Comparison of ENCODE assay signal across 8 mouse cellular contexts in the genomic region with DNA sequence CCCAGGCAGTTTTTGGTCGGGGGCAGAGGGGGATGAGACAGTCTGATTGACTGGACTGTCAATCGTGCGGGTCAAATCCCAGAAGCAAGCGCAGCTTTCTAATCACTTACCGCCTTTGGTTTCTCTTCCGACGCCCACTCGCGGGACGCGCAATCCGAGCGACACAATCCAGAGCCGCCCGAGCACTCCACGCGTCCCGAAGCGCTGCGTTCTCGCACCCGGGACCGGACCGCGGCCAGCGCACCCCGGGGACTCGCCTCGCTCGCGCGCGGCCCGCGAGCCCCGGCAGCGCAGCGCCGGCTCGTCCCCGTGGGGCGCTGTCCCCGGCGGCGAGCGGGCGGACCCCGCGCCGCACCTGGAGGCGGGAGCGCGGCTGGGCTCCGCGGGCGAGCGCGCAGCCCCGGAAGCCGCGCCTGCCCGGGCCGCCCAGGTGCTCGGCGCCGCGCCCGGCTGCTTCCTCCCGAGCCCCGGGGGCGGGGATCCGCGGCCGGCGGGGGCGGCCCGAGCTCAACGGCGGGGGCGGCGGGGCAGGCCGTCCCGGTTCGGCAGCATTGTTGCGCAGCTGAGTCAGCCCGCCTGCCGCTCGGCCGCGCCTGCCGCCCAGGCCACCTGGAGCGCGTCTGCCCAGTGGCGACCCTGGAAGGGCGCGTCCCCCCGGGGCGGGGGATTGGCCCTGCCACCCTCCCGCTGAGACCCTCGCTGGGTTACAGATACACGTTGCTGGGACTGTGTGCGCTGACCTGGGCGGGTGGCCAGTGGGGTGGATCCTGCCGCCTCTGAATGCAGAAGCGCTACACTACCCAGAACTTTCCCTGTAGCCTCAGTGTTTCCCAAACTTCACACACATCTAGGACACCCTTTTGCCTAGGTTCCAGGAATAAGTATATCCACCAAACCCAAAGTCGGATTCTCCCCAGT. TPM values are rescaled to one million over a fixed set of nuclear protein-coding genes. Genes with fewer than 3 reads are reported as not detected.
DNase-seq lines count a peak whose midpoint lies in the region; ATAC-seq and TF ChIP-seq lines count a peak whose summit lies in the region.

A gene (minus strand): TSS at position 376 of the 918 bp plus-strand sequence.

- peak; percentile 84 for DNase-seq in Muller cell, postnatal 12 days (ENCODE audit: inconsistent ontology term)
- DNase-seq in cerebellum, postnatal 10 days = peak; percentile 50 to 66
- DNase-seq in gastrocnemius, adult 2 months = peak; percentile 71
- DNase-seq in left cerebral cortex, adult 8-10 months (ENCODE audit: low spot score in 2 of 2) = peak; percentile 39 to 53
- peak; percentile 17 for DNase-seq in retina, postnatal 7 days (ENCODE audit: low read depth, low spot score)
- peak; percentile 65 to 76 for DNase-seq in urinary bladder, adult 18-20 months (ENCODE audit: low spot score in 2 of 2)

- intact Hi-C loops in gastrocnemius, adult 2 months (cut with DNase I) = no loop called here

- ATAC-seq in hindbrain, embryonic 15.5 days (ENCODE audit: low FRiP score, low read depth) = peak; percentile 91

- no peaks in the 10 kb centered on the region for H3K36me3 ChIP-seq in hindbrain, embryonic 15.5 days
- H3K36me3 ChIP-seq in macrophage (ENCODE audit: inconsistent target) = no peaks in the 10 kb centered on the region

- H3K27ac ChIP-seq in gastrocnemius, adult 2 months = peak within 1 kb of the TSS; percentile 76
- peak within 1 kb of the TSS; percentile 57; the same call in 1 of the 2 replicates for H3K27ac ChIP-seq in hindbrain, embryonic 15.5 days (replicated peaks)
- H3K27ac ChIP-seq in macrophage = peak within 1 kb of the TSS; percentile 87

- no peaks in the 10 kb centered on the region for H3K9me3 ChIP-seq in hindbrain, embryonic 15.5 days

- under 1% methylated on average over 98 of the region's 106 CpGs for WGBS in hindbrain, embryonic 15.5 days
- under 1% methylated on average over 75 of the region's 106 CpGs for WGBS in macrophage (ENCODE audit: missing documents)

- H3K4me3 ChIP-seq in gastrocnemius, adult 2 months = peak within 1 kb of the TSS; percentile 76
- peak within 1 kb of the TSS; percentile 75 for H3K4me3 ChIP-seq in hindbrain, embryonic 15.5 days
- peak within 1 kb of the TSS; percentile 84 for H3K4me3 ChIP-seq in macrophage (ENCODE audit: inconsistent target)

- peaks cover 5% of the 10 kb centered on the region; the same call in 1 of the 2 replicates for H3K4me1 ChIP-seq in hindbrain, embryonic 15.5 days (replicated peaks)

- peaks cover 21% of the 10 kb centered on the region for H3K79me2 ChIP-seq in macrophage (ENCODE audit: inconsistent target)

- H3K9ac ChIP-seq in hindbrain, embryonic 15.5 days = peak within 1 kb of the TSS; percentile 64

- H3K4me2 ChIP-seq in hindbrain, embryonic 15.5 days = peak within 1 kb of the TSS; percentile 93

- TF ChIP-seq CTCF in gastrocnemius, adult 2 months (IDR thresholded peaks at IDR 0.05) = no peak

- H3K27me3 ChIP-seq in hindbrain, embryonic 15.5 days = no peaks in the 10 kb centered on the region

RNA-seq across cellular contexts. Expression of the gene that starts here (rescaled TPM):
- 1 to 10 TPM; 1.0 to 1.9 TPM for total RNA-seq in gastrocnemius, adult 2 months (2021)
- 5.3 and 7.8 TPM in 2 replicates for polyA plus RNA-seq in hindbrain, embryonic 15.5 days (2015; fragmentation: Nextera tagmentation; extraction: Ambion mirVana)
- 10 to 100 TPM; 71.7 to 79.5 (median 77.5) TPM for total RNA-seq in left cerebral cortex, adult 8-10 months (2022)
- 100 to 1,000 TPM in 4 of 26 experiments, 10 to 100 TPM in 21, 1 to 10 TPM in 1; 9.7 to 132 (median 42.9) TPM for total RNA-seq in macrophage (2018; cell fraction: chromatin; rRNA removed)
- total RNA-seq in macrophage (2018; cell fraction: cytosol; rRNA removed) = 10 to 100 TPM in 15 of 26 experiments, 1 to 10 TPM in 11; 5.7 to 22.4 (median 13.7) TPM
- 10 to 100 TPM; 15.2 to 82.3 (median 29.1) TPM for total RNA-seq in macrophage (2018; cell fraction: nucleus; rRNA removed)
- 9.6 to 18.3 TPM (median 14.8 TPM) in 3 replicates for polyA plus RNA-seq in macrophage (2018)

Comparison
In these comparisons a context has a peak if more than half of its experiments do, and no peak if none do; other contexts are left out.
1. Peak in every context shown above with its lines: DNase-seq, ATAC-seq, H3K4me3 ChIP-seq and H3K27ac ChIP-seq.
2. RNA of the gene that starts here (total RNA-seq): 71.7 to 79.5 TPM in left cerebral cortex, adult 8-10 months; 1.0 to 1.9 TPM in gastrocnemius, adult 2 months; every median in the first group is over 10 times any median in the second.
3. DNase-seq: peak in every context shown above with its lines; median percentile 84 in Muller cell, postnatal 12 days; 71 in gastrocnemius, adult 2 months; 70 in urinary bladder, adult 18-20 months; 58 in cerebellum, postnatal 10 days; 46 in left cerebral cortex, adult 8-10 months; 17 in retina, postnatal 7 days.